Mouse (Mus musculus) adrenal gland, adult (tissue): ENCODE data around the gene Vax1.
A peak's percentile ranks its signal among the peaks of the same experiment; 100 is the strongest.

Experiments used
- DNase-seq, 2 experiments: peaks; one replicate each; pipeline ENCODE4 v3.0.0; 2022 to 2023; ENCODE audit warnings: low spot score in 1 of 2; ENCODE audit not compliant: inconsistent age in 2 of 2

Gene Vax1

GRCm38 (mm10) chr19:59169143-59169935 is 517 bp downstream of the Vax1 start:
- DNase-seq, result peak; percentile 8 to 54

GRCm38 (mm10) chr19:59168386-59168905 is 1.4 kb downstream of the Vax1 start:
- peak in 1 of 2 experiments; percentile 23 for DNase-seq

GRCm38 (mm10) chr19:59167871-59168270 is 2.0 kb downstream of the Vax1 start:
- DNase-seq, result no peak

- peak in 1 of 2 experiments; percentile 21 for DNase-seq
Observed at GRCm38 (mm10) chr19:59166879-59167278, 3.0 kb downstream of the Vax1 start.

- DNase-seq, result peak; percentile 28 to 71
Observed at GRCm38 (mm10) chr19:59166311-59166761, 3.5 kb downstream of the Vax1 start.

GRCm38 (mm10) chr19:59165577-59165976 is 4.3 kb downstream of the Vax1 start:
- peak in 1 of 2 experiments; percentile 26 for DNase-seq

GRCm38 (mm10) chr19:59164896-59165560 is 4.8 kb downstream of the Vax1 start:
- no peak for DNase-seq

- no peak for DNase-seq
Observed at GRCm38 (mm10) chr19:59164111-59164510, 5.7 kb downstream of the Vax1 start.

- DNase-seq, result no peak
Observed at GRCm38 (mm10) chr19:59156702-59157101, 13.2 kb downstream of the Vax1 start.

- no peak for DNase-seq
Observed at GRCm38 (mm10) chr19:59154171-59154570, 15.7 kb downstream of the Vax1 start.

- no peak for DNase-seq
Observed at GRCm38 (mm10) chr19:59145492-59146140, 24.2 kb downstream of the Vax1 start.

- DNase-seq, result no peak
Observed at GRCm38 (mm10) chr19:59145064-59145463, 24.8 kb downstream of the Vax1 start.

- no peak for DNase-seq
Observed at GRCm38 (mm10) chr19:59142206-59142605, 27.6 kb downstream of the Vax1 start.

- DNase-seq, result no peak
Observed at GRCm38 (mm10) chr19:59135387-59135786, 34.5 kb downstream of the Vax1 start.

GRCm38 (mm10) chr19:59134916-59135315 is 34.9 kb downstream of the Vax1 start:
- DNase-seq, result no peak

GRCm38 (mm10) chr19:59133202-59133601 is 36.7 kb downstream of the Vax1 start:
- no peak for DNase-seq

GRCm38 (mm10) chr19:59129671-59130070 is 40.2 kb downstream of the Vax1 start:
- no peak for DNase-seq

- DNase-seq, result no peak
Observed at GRCm38 (mm10) chr19:59128531-59129204, 41.2 kb downstream of the Vax1 start.

- DNase-seq, result no peak
Observed at GRCm38 (mm10) chr19:59127424-59127823, 42.4 kb downstream of the Vax1 start.
